Mouse (Mus musculus) lung, adult 2 months (tissue): ENCODE data around the gene Acox2. TPM values are rescaled to one million over a fixed set of nuclear protein-coding genes. Genes with fewer than 3 reads are reported as not detected.
A peak's percentile ranks its signal among the peaks of the same experiment; 100 is the strongest.

Experiments
- DNase-seq: peaks from one replicate; pipeline ENCODE4 v3.0.0; 2022
- H3K4me1 ChIP-seq: fragments of 200-500 bp; 2 replicates; pipeline ENCODE4 v1.6.1; 2011; ENCODE audit warnings: low read length; ENCODE audit not compliant: control insufficient read depth, insufficient read depth
- H3K4me3 ChIP-seq: fragments of 200-500 bp; replicated peaks from 2 replicates; pipeline ENCODE3; 2011; ENCODE audit warnings: low read depth, mild to moderate bottlenecking, control low read depth, low read length; ENCODE audit errors: extremely low read depth
- CTCF ChIP-seq: fragments of 200-500 bp; IDR thresholded peaks from 2 replicates; pipeline ENCODE4 v1.5.1; 2011; ENCODE audit warnings: mild to moderate bottlenecking, low read length, control low read depth; ENCODE audit not compliant: insufficient read depth
- POLR2A ChIP-seq: fragments of 200-500 bp; IDR thresholded peaks from 2 replicates; pipeline ENCODE4 v1.6.1; 2011; ENCODE audit warnings: low read depth, mild to moderate bottlenecking, control low read depth, low read length, borderline replicate concordance; ENCODE audit errors: extremely low read depth
- WGBS: fragments of 180-500 bp; shearing (Covaris S2); methylation state at CpG from one replicate; pipeline ENCODE4 v1.1.7; 2018; 5-methylcytosine and 5-hydroxymethylcytosine counted together
- polyA plus RNA-seq: library from polyadenylated mRNA; depleted of rRNA; stranded (reverse); fragments of >200 nt; gene quantifications from 2 replicates; pipeline ENCODE4 v1.2.3, GENCODE M21; 2012

The Acox2 gene
- polyA plus RNA-seq, 1 experiment = 24.4 TPM

DNA sequence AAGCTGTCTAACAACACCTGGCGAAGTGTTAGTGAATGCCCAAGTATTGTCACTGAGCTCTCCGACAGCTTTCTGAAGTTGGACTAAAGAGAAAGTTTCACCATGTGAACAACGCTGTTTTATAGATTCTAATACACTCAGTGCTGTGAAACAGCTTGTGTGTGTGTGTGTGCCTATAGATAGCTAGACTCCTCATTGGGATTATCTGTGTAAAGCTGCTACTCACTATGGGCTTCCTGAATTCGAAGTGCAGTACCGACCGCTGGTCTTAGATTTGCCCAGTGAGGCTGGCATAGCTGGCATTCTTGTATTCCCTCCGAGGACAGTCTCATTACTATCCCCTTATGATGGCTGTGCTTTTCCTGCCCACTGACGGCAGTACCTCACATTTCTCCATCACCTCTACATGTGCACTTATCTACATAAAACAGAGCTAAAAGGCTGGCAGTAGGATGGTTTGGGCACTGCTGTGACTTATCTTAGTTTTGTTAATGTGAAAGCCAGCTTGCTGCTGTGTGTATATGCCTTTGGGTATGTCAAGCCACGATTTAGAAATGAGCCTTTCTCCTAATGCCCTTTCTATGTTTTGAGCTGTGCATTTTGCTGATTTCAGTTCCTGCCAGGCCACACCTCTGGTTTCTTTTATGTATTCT, 29.7 kb downstream of the Acox2 start:
- TF ChIP-seq CTCF (no peak), POLR2A (no peak)
- no peak for DNase-seq
- Histone ChIP-seq H3K4me1 (no peaks in the 10 kb centered on the region), H3K4me3 (no peak overlapping the region)
- 70% methylated on average over 9 of the region's 9 CpGs for WGBS

DNA sequence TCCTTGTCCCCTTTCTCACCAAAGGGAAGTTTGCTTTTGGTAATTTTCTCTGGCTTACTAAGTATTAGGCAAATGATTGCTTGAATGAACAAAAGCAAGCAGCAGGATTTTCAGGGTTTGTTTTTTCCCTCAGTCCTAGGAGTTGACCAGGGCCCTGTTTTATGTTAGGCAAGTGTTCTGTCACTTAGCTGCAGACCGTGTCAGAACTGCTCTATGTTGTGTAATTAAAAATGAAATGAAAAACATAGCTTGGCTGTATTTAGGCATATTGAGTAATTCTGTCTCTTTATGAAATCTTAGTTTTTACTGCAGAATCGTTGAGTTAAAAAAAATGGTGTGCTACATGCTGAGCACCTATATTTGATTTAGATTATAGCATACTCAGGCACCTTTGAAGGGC, 34.3 kb downstream of the Acox2 start:
- no peaks in the 10 kb centered on the region for H3K4me1 ChIP-seq
- no peak for TF ChIP-seq CTCF
- TF ChIP-seq POLR2A = no peak
- WGBS = 70% methylated on average over 2 of the region's 2 CpGs
- no peak overlapping the region for H3K4me3 ChIP-seq
- DNase-seq = no peak

GRCm38 (mm10) chr14:8223506-8224293, 35.5 kb downstream of the Acox2 start:
- no peak for DNase-seq
- Histone ChIP-seq H3K4me1 (peaks cover 4% of the 10 kb centered on the region; the same call in 1 of the 2 replicates), H3K4me3 (no peak overlapping the region)
- 71% methylated on average over 10 of the region's 10 CpGs for WGBS
- TF ChIP-seq CTCF = no peak
- TF ChIP-seq POLR2A = no peak

DNA sequence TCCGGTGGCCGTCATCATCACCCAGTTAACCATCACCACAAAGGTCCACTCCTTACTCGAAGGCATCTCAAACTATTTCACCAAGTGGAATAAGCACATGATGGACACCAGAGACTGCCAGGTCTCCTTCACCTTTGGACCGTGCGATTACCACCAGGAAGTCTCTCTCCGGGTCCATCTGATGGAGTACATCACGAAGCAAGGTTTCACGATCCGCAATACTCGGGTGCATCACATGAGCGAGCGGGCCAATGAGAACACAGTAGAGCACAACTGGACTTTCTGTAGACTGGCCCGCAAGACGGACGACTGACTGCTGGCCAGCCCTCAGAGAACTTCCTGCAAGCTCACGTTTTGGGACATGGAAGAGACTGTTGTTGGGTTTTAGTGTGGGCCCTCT, 36.6 kb downstream of the Acox2 start:
- Histone ChIP-seq H3K4me1 (peaks cover 4% of the 10 kb centered on the region; the same call in 1 of the 2 replicates), H3K4me3 (no peak overlapping the region)
- 94% methylated on average over 16 of the region's 16 CpGs for WGBS
- TF ChIP-seq CTCF = no peak
- TF ChIP-seq POLR2A = no peak
- DNase-seq = no peak

DNA sequence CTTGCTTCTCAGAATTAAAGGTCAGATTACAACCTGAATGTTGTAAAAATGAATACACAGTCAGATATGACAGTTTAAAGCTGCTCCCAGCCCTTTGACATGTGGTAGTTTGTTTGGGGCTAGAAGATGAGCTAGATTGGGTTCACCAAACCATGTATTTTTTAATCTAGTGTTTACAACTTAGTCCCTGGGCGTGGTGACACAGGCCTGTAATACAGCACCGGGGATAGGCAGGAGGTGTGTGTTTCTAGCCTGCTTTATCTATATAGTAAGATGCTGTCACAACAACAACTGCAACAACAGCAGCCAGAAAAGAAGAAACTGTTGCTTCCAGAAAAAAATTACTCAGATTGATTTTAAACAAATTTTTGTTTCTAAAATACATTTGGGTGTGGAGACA, 38.2 kb downstream of the Acox2 start:
- H3K4me1 ChIP-seq = peaks cover 6% of the 10 kb centered on the region
- no peak overlapping the region for H3K4me3 ChIP-seq
- TF ChIP-seq POLR2A (no peak), CTCF (no peak)
- DNase-seq = no peak
- 89% methylated on average over 2 of the region's 2 CpGs for WGBS

DNA sequence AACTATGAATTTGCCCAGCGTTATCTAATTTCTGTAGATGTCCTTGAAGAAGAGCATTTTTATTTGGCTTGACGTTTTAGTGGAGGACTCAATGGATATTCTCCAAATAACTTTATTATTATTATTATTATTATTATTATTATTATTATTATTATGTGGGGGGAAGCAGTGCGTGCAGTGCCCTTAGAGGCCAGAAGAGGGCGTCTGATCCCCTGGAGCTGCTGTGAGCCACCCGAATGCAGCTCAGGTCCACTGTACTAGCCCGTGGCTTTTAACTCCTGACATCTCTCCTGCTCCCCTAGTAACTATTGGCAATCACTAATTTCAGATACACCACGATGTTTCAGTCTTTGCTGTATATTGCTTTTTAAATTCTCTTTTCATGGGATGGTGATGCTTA, 38.8 kb downstream of the Acox2 start:
- Histone ChIP-seq H3K4me3 (no peak overlapping the region), H3K4me1 (peaks cover 10% of the 10 kb centered on the region)
- DNase-seq = no peak
- 74% methylated on average over 7 of the region's 7 CpGs for WGBS
- peak; percentile 56 for TF ChIP-seq CTCF
- TF ChIP-seq POLR2A = no peak

- peaks cover 13% of the 10 kb centered on the region for H3K4me1 ChIP-seq
- no peak overlapping the region for H3K4me3 ChIP-seq
- no peak for TF ChIP-seq CTCF
- no peak for TF ChIP-seq POLR2A
- 83% methylated on average over 11 of the region's 11 CpGs for WGBS
- DNase-seq = no peak
These were observed 39.3 kb downstream of the Acox2 start for GRCm38 (mm10) chr14:8219876-8220275.

GRCm38 (mm10) chr14:8218730-8219380, 40.3 kb downstream of the Acox2 start:
- TF ChIP-seq CTCF (no peak), POLR2A (no peak)
- H3K4me1 ChIP-seq = peaks cover 15% of the 10 kb centered on the region
- no peak overlapping the region for H3K4me3 ChIP-seq
- DNase-seq = no peak
- WGBS = 69% methylated on average over 10 of the region's 10 CpGs

GRCm38 (mm10) chr14:8218238-8218637, 40.9 kb downstream of the Acox2 start:
- DNase-seq = no peak
- Histone ChIP-seq H3K4me3 (no peak overlapping the region), H3K4me1 (peaks cover 15% of the 10 kb centered on the region)
- no peak for TF ChIP-seq CTCF
- no peak for TF ChIP-seq POLR2A
- 67% methylated on average over 7 of the region's 7 CpGs for WGBS
